Mouse (Mus musculus) spleen, adult 2 months (tissue): ENCODE results near the gene Zmiz2.

Source experiments
- CTCF ChIP-seq: fragments of 200-500 bp; IDR thresholded peaks from 2 replicates; pipeline ENCODE4 v1.5.1; 2011; ENCODE audit warnings: mild to moderate bottlenecking, inconsistent platforms; ENCODE audit not compliant: insufficient read depth, insufficient read length, insufficient replicate concordance; ENCODE audit errors: extremely low read depth
- POLR2A ChIP-seq: fragments of 200-500 bp; IDR thresholded peaks from 2 replicates; pipeline ENCODE4 v1.6.1; 2011; ENCODE audit warnings: low read depth, low read length, inconsistent platforms

- no peak for TF ChIP-seq POLR2A
- TF ChIP-seq CTCF: peak; percentile 75; the same call in 1 of the 2 replicates
Observed at GRCm38 (mm10) chr11:6436442-6436841, 47.6 kb downstream of the Zmiz2 start.
